Mouse (Mus musculus): ENCODE results near the gene Nt5c1a.

- TF ChIP-seq TAL1 (conservative IDR thresholded peaks at IDR 0.05; ENCODE audit: low read depth, low read length) (no peak), CTCF (IDR thresholded peaks at IDR 0.05; ENCODE audit: low read depth, low read length) (no peak)
These were observed 60.6 kb downstream of the Nt5c1a start, which contains the start of gene Pabpc4 for GRCm38 (mm10) chr4:123261721-123262401.

All from G1E (cell line).